Mouse (Mus musculus) cerebral cortex, adult 2 months (tissue): Measurements from ENCODE around the gene E2f3.

ENCODE experiments used
- WGBS: fragments of 180-500 bp; shearing (Covaris S2); methylation state at CpG from one replicate; pipeline ENCODE4 v1.1.7; 2018; 5-methylcytosine and 5-hydroxymethylcytosine counted together

E2f3 gene

DNA sequence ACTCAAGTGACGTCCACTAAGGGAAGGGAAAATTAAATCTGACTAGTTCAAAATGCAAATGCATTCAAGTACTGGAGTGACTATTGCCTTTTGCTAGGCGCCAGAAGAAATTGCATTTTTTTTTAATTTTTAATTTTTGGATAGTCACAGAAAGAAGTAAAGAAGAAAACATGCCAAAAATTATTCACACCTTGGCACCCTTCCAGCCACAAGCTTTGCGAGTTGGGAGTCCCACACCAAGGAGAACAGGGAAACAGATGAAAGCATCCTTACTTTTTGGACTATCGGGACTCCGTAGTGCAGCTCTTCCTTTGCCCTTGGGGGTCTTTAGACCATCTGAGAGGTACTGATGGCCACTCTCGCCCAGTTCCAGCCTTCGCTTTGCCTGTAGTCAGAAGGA lies 66.0 kb downstream of the E2f3 start:
- WGBS = 67% methylated on average over 7 of the region's 7 CpGs

GRCm38 (mm10) chr13:29916561-29916960 lies 69.3 kb downstream of the E2f3 start:
- 54% methylated on average over 1 of the region's 1 CpGs for WGBS

DNA sequence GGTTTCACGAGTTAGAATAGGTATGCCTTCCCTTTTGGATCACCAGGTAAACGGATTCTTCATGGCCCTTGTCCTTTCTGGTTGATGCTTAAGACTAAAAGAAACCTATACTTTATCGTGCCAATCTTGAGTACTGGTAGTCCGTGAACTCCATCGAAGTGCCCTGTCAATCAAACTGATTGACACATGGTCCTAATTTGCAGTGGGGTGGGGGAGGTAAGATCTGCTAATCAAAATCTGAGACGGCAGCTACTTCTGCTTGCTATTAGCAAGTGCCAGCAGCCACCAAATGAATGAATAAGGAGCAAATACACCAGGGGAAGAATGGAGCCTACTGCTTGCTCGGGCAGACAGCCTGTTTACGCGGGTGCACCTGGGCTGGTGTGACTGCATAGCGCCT lies 72.3 kb downstream of the E2f3 start:
- WGBS = 86% methylated on average over 10 of the region's 10 CpGs

DNA sequence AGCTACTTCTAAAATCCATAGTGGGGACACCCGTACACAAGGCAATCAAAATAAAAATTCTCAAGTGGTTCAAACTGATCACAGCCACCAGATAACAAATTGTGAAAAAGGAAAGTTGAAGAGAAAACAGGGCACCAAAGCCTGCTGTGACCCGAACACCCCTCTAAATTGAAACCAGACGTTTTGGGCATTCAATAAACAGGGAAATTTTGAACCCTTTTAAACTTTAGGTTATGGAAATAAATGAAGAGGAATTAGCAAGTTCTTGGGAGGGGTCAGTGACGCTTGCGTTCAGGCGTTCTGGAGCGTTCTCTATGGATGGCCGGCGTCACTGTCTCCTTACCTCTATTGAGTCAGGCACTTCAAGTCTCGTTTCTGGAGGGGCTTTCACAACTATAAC lies 72.8 kb downstream of the E2f3 start:
- 94% methylated on average over 10 of the region's 10 CpGs for WGBS

- WGBS = 97% methylated on average over 8 of the region's 8 CpGs
Measured at GRCm38 (mm10) chr13:29912251-29912650, 73.6 kb downstream of the E2f3 start.

- WGBS = 92% methylated on average over 3 of the region's 3 CpGs
Measured at GRCm38 (mm10) chr13:29911141-29911540, 74.7 kb downstream of the E2f3 start.

DNA sequence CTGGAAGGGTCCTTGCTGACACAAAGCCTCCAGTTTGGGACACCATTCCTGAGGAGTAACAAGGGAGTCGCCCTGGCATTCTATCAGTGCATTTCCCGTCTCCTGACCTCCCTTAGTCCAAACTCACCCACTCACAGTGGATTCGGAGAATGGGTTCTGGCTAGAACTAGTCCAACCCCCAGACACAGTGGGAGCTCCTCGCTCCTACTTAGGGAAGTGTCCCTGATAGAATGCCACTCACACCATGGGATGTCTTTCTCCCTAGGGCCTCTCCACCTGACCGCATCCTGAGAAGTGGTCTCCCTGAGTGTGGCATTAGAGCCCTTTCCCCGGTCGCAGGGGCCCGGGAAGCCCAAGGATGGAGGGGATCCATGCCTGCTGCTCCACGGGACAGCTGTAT lies 77.4 kb downstream of the E2f3 start:
- WGBS = 95% methylated on average over 9 of the region's 9 CpGs

GRCm38 (mm10) chr13:29907995-29908394 lies 77.9 kb downstream of the E2f3 start:
- 77% methylated on average over 9 of the region's 9 CpGs for WGBS

GRCm38 (mm10) chr13:29906734-29907133 lies 79.1 kb downstream of the E2f3 start:
- 48% methylated on average over 10 of the region's 10 CpGs for WGBS

- WGBS = 79% methylated on average over 1 of the region's 1 CpGs
Measured at GRCm38 (mm10) chr13:29903341-29903740, 82.5 kb downstream of the E2f3 start.

DNA sequence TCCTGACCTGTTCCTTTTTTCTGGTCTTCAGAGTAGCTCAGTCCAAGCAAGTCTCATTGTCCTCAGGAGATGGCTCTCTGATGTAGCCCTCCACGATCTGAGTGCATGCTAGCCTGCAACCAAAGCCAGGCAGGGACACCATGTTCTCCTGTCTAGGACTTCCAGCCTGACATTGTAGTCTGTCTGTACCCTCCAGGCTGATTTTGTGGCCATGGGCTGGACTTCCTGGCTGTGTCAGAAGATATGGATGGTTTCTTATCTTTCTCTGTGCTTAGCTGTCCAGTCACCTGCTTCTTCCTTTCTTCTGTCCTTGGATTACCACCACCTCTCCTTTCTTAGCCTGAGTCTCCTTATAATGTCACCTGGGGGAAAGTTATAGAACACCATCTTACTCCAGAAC lies 83.2 kb downstream of the E2f3 start:
- WGBS = 93% methylated on average over 1 of the region's 1 CpGs

GRCm38 (mm10) chr13:29901641-29902040 lies 84.2 kb downstream of the E2f3 start:
- 55% methylated on average over 4 of the region's 4 CpGs for WGBS

GRCm38 (mm10) chr13:29866780-29867179 lies 119.1 kb downstream of the E2f3 start:
- WGBS = 95% methylated on average over 3 of the region's 3 CpGs

GRCm38 (mm10) chr13:29864331-29864730 lies 121.5 kb downstream of the E2f3 start:
- WGBS = 62% methylated on average over 6 of the region's 6 CpGs

GRCm38 (mm10) chr13:29860087-29860486 lies 125.8 kb downstream of the E2f3 start:
- 82% methylated on average over 2 of the region's 2 CpGs for WGBS

DNA sequence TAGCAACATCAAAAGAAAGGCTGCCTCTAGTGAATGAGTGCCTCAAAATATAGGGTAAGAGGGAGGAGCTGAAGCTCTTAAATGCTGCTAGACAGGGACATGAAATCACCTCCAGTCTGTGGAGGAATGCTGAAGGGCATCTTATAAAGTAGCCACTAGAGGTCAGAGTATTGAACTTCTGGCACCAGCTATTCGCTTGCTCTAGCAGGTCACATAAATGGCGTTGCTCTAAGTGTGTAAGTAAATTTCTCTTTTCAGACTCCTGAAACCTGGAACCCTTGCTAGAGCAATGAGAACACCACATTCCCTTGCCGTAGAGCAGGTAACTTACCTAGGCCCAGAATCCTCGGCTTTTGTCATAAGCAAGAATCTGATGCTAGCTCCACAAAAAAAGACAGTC lies 128.4 kb downstream of the E2f3 start:
- 25% methylated on average over 4 of the region's 4 CpGs for WGBS
